Mouse (Mus musculus) brain, embryonic 14.5 days (tissue): ENCODE results near the gene C1qtnf3. TPM values are rescaled to one million over a fixed set of nuclear protein-coding genes. Genes with fewer than 3 reads are reported as not detected.

Source experiments
- DNase-seq: peaks from one replicate; pipeline ENCODE4 v3.0.0-alpha.2; 2011; ENCODE audit warnings: low read depth
- CTCF ChIP-seq: fragments of 200-500 bp; IDR thresholded peaks from 2 replicates; pipeline ENCODE4 v1.5.1; 2012; ENCODE audit warnings: inconsistent platforms, mild to moderate bottlenecking, moderate library complexity, borderline replicate concordance; ENCODE audit not compliant: insufficient read depth, insufficient read length; ENCODE audit errors: extremely low read depth
- POLR2A ChIP-seq: fragments of 200-500 bp; IDR thresholded peaks from 2 replicates; pipeline ENCODE4 v1.6.1; 2012; ENCODE audit warnings: mild to moderate bottlenecking, inconsistent platforms, borderline replicate concordance; ENCODE audit not compliant: poor library complexity, insufficient read depth, insufficient read length, severe bottlenecking; ENCODE audit errors: extremely low read depth
- polyA plus RNA-seq: library from polyadenylated mRNA; depleted of rRNA; stranded (reverse); fragments of >200 nt; gene quantifications from 2 replicates; pipeline ENCODE4 v1.2.3, GENCODE M21; 2012

Gene C1qtnf3
- polyA plus RNA-seq, 1 experiment, result 3.6 TPM

GRCm38 (mm10) chr15:10933930-10934329 is 18.2 kb upstream of the C1qtnf3 start:
- TF ChIP-seq CTCF, result no peak
- TF ChIP-seq POLR2A, result no peak
- no peak for DNase-seq

GRCm38 (mm10) chr15:10940148-10941108 is 11.7 kb upstream of the C1qtnf3 start:
- TF ChIP-seq POLR2A (no peak), CTCF (no peak)
- DNase-seq, result no peak

GRCm38 (mm10) chr15:10941901-10942300 is 10.2 kb upstream of the C1qtnf3 start:
- TF ChIP-seq POLR2A, result no peak
- no peak for TF ChIP-seq CTCF
- no peak for DNase-seq

- no peak for TF ChIP-seq CTCF
- TF ChIP-seq POLR2A, result no peak
- no peak for DNase-seq
Observed at GRCm38 (mm10) chr15:10947852-10948251, 4.3 kb upstream of the C1qtnf3 start.

GRCm38 (mm10) chr15:10952760-10953305 is 701 bp downstream of the C1qtnf3 start:
- no peak for TF ChIP-seq POLR2A
- no peak for TF ChIP-seq CTCF
- DNase-seq, result peak; percentile 31

GRCm38 (mm10) chr15:10953465-10953864 is 1.3 kb downstream of the C1qtnf3 start:
- DNase-seq, result no peak
- TF ChIP-seq CTCF, result no peak
- no peak for TF ChIP-seq POLR2A

GRCm38 (mm10) chr15:10954381-10955016 is 2.4 kb downstream of the C1qtnf3 start:
- DNase-seq, result no peak
- TF ChIP-seq CTCF (no peak), POLR2A (no peak)

- no peak for TF ChIP-seq CTCF
- TF ChIP-seq POLR2A, result no peak
- DNase-seq, result no peak
Observed at GRCm38 (mm10) chr15:10955156-10955555, 3.0 kb downstream of the C1qtnf3 start.

- no peak for TF ChIP-seq POLR2A
- TF ChIP-seq CTCF, result no peak
- no peak for DNase-seq
Observed at GRCm38 (mm10) chr15:10956706-10957105, 4.6 kb downstream of the C1qtnf3 start.

- DNase-seq, result no peak
- TF ChIP-seq CTCF (no peak), POLR2A (no peak)
Observed at GRCm38 (mm10) chr15:10959277-10960026, 7.3 kb downstream of the C1qtnf3 start.

- TF ChIP-seq POLR2A (no peak), CTCF (no peak)
- no peak for DNase-seq
Observed at GRCm38 (mm10) chr15:10960267-10960666, 8.1 kb downstream of the C1qtnf3 start.
